Mouse (Mus musculus): ENCODE measurements at regions not wholly inside any gene's neighbourhood (a gene's known extent, or its start where the extent isn't known, plus 50 kb on each side); places are given as distances from the start of the nearest gene placed in this dataset.
A peak's percentile ranks its signal among the peaks of the same experiment; 100 is the strongest.

- TF ChIP-seq CTCF (IDR thresholded peaks at IDR 0.05; ENCODE audit: borderline replicate concordance, insufficient read depth, low read depth, low read length): no peak
- TF ChIP-seq POLR2A (IDR thresholded peaks at IDR 0.05; ENCODE audit: borderline replicate concordance, insufficient read depth, low read length): no peak
- 17% methylated on average over 3 of the region's 3 CpGs for WGBS
These were observed 1340.9 kb upstream of the Adgrl3 start for GRCm38 (mm10) chr5:79679051-79679450.

GRCm38 (mm10) chr5:79680321-79680720 lies 1339.6 kb upstream of the Adgrl3 start:
- TF ChIP-seq POLR2A (IDR thresholded peaks at IDR 0.05; ENCODE audit: borderline replicate concordance, insufficient read depth, low read length) (no peak), CTCF (IDR thresholded peaks at IDR 0.05; ENCODE audit: borderline replicate concordance, insufficient read depth, low read depth, low read length) (no peak)
- Histone ChIP-seq H3K27ac (ENCODE audit: insufficient read depth, low read length) (no peak overlapping the region), H3K4me3 (replicated peaks; ENCODE audit: insufficient read depth, low read depth, low read length) (no peak overlapping the region), H3K4me1 (ENCODE audit: control insufficient read depth, insufficient read depth, low read length) (no peaks in the 10 kb centered on the region), H3K27me3 (ENCODE audit: control insufficient read depth, insufficient read depth, low read length) (no peaks in the 10 kb centered on the region)
- no peak for DNase-seq

More at GRCm38 (mm10) chr5:79679051-79679450, 1340.9 kb upstream of the Adgrl3 start:
- no peaks in the 10 kb centered on the region for H3K4me1 ChIP-seq (ENCODE audit: control insufficient read depth, insufficient read depth, low read length)
- no peak for DNase-seq
- H3K27me3 ChIP-seq (ENCODE audit: control insufficient read depth, insufficient read depth, low read length): no peaks in the 10 kb centered on the region
- H3K4me3 ChIP-seq (replicated peaks; ENCODE audit: insufficient read depth, low read depth, low read length): no peak overlapping the region
- H3K27ac ChIP-seq (ENCODE audit: insufficient read depth, low read length): no peak overlapping the region

GRCm38 (mm10) chr5:79706631-79707030 lies 1313.3 kb upstream of the Adgrl3 start:
- DNase-seq: peak in 1 of 2 experiments; percentile 0
- Histone ChIP-seq H3K27ac (ENCODE audit: insufficient read depth, low read length) (no peak overlapping the region), H3K27me3 (ENCODE audit: control insufficient read depth, insufficient read depth, low read length) (no peaks in the 10 kb centered on the region), H3K4me1 (ENCODE audit: control insufficient read depth, insufficient read depth, low read length) (no peaks in the 10 kb centered on the region), H3K4me3 (replicated peaks; ENCODE audit: insufficient read depth, low read depth, low read length) (no peak overlapping the region)
- WGBS: 71% methylated on average over 1 of the region's 1 CpGs
- no peak for TF ChIP-seq CTCF (IDR thresholded peaks at IDR 0.05; ENCODE audit: borderline replicate concordance, insufficient read depth, low read depth, low read length)
- TF ChIP-seq POLR2A (IDR thresholded peaks at IDR 0.05; ENCODE audit: borderline replicate concordance, insufficient read depth, low read length): no peak

- Histone ChIP-seq H3K27me3 (ENCODE audit: control insufficient read depth, insufficient read depth, low read length) (no peaks in the 10 kb centered on the region), H3K4me3 (replicated peaks; ENCODE audit: insufficient read depth, low read depth, low read length) (no peak overlapping the region), H3K4me1 (ENCODE audit: control insufficient read depth, insufficient read depth, low read length) (no peaks in the 10 kb centered on the region), H3K27ac (ENCODE audit: insufficient read depth, low read length) (no peak overlapping the region)
- WGBS: 12% methylated on average over 5 of the region's 5 CpGs
- DNase-seq: peak in 1 of 2 experiments; percentile 1
- TF ChIP-seq POLR2A (IDR thresholded peaks at IDR 0.05; ENCODE audit: borderline replicate concordance, insufficient read depth, low read length) (no peak), CTCF (IDR thresholded peaks at IDR 0.05; ENCODE audit: borderline replicate concordance, insufficient read depth, low read depth, low read length) (no peak)
These were observed 1285.1 kb upstream of the Adgrl3 start for GRCm38 (mm10) chr5:79734885-79735284.

GRCm38 (mm10) chr5:79784391-79784790 lies 1235.5 kb upstream of the Adgrl3 start:
- Histone ChIP-seq H3K4me3 (replicated peaks; ENCODE audit: insufficient read depth, low read depth, low read length) (no peak overlapping the region), H3K4me1 (ENCODE audit: control insufficient read depth, insufficient read depth, low read length) (no peaks in the 10 kb centered on the region), H3K27ac (ENCODE audit: insufficient read depth, low read length) (no peak overlapping the region), H3K27me3 (ENCODE audit: control insufficient read depth, insufficient read depth, low read length) (no peaks in the 10 kb centered on the region)
- no peak for TF ChIP-seq CTCF (IDR thresholded peaks at IDR 0.05; ENCODE audit: borderline replicate concordance, insufficient read depth, low read depth, low read length)
- TF ChIP-seq POLR2A (IDR thresholded peaks at IDR 0.05; ENCODE audit: borderline replicate concordance, insufficient read depth, low read length): no peak
- DNase-seq: no peak
- 55% methylated on average over 1 of the region's 1 CpGs for WGBS

GRCm38 (mm10) chr5:79826531-79826930 lies 1193.4 kb upstream of the Adgrl3 start:
- H3K27ac ChIP-seq (ENCODE audit: insufficient read depth, low read length): no peak overlapping the region

GRCm38 (mm10) chr5:79846456-79846855 lies 1173.5 kb upstream of the Adgrl3 start:
- Histone ChIP-seq H3K4me1 (ENCODE audit: control insufficient read depth, insufficient read depth, low read length) (no peaks in the 10 kb centered on the region), H3K4me3 (replicated peaks; ENCODE audit: insufficient read depth, low read depth, low read length) (no peak overlapping the region), H3K27ac (ENCODE audit: insufficient read depth, low read length) (no peak overlapping the region), H3K27me3 (ENCODE audit: control insufficient read depth, insufficient read depth, low read length) (no peaks in the 10 kb centered on the region)
- 12% methylated on average over 2 of the region's 2 CpGs for WGBS
- TF ChIP-seq POLR2A (IDR thresholded peaks at IDR 0.05; ENCODE audit: borderline replicate concordance, insufficient read depth, low read length) (no peak), CTCF (IDR thresholded peaks at IDR 0.05; ENCODE audit: borderline replicate concordance, insufficient read depth, low read depth, low read length) (no peak)
- no peak for DNase-seq

More at GRCm38 (mm10) chr5:79826531-79826930, 1193.4 kb upstream of the Adgrl3 start:
- no peak overlapping the region for H3K4me3 ChIP-seq (replicated peaks; ENCODE audit: insufficient read depth, low read depth, low read length)
- H3K4me1 ChIP-seq (ENCODE audit: control insufficient read depth, insufficient read depth, low read length): no peaks in the 10 kb centered on the region
- DNase-seq: no peak
- no peak for TF ChIP-seq POLR2A (IDR thresholded peaks at IDR 0.05; ENCODE audit: borderline replicate concordance, insufficient read depth, low read length)
- TF ChIP-seq CTCF (IDR thresholded peaks at IDR 0.05; ENCODE audit: borderline replicate concordance, insufficient read depth, low read depth, low read length): no peak
- no peaks in the 10 kb centered on the region for H3K27me3 ChIP-seq (ENCODE audit: control insufficient read depth, insufficient read depth, low read length)

GRCm38 (mm10) chr5:79855866-79856265 lies 1164.1 kb upstream of the Adgrl3 start:
- Histone ChIP-seq H3K27ac (ENCODE audit: insufficient read depth, low read length) (no peak overlapping the region), H3K4me1 (ENCODE audit: control insufficient read depth, insufficient read depth, low read length) (no peaks in the 10 kb centered on the region), H3K4me3 (replicated peaks; ENCODE audit: insufficient read depth, low read depth, low read length) (no peak overlapping the region), H3K27me3 (ENCODE audit: control insufficient read depth, insufficient read depth, low read length) (no peaks in the 10 kb centered on the region)
- DNase-seq: no peak
- TF ChIP-seq POLR2A (IDR thresholded peaks at IDR 0.05; ENCODE audit: borderline replicate concordance, insufficient read depth, low read length): no peak
- WGBS: 86% methylated on average over 4 of the region's 4 CpGs
